Mouse (Mus musculus) stomach, embryonic 14.5 days (tissue): ENCODE measurements around the gene Oprd1. TPM values are rescaled to one million over a fixed set of nuclear protein-coding genes. Genes with fewer than 3 reads are reported as not detected.

Experiments used
- ATAC-seq: fragments of 200-750 bp; cut with Nextera tagmentation; 2 replicates; pipeline ENCODE4 v1.8.0; 2017; ENCODE audit warnings: low read depth, moderate TSS enrichment; ENCODE audit not compliant: insufficient number of reproducible peaks, insufficient read depth, low FRiP score
- H3K27ac ChIP-seq: fragments of 300-500 bp; sonication (generic); 2 replicates; pipeline ENCODE4 v1.5.1; 2014; ENCODE audit warnings: mild to moderate bottlenecking, low read length, moderate library complexity, mixed read lengths
- H3K27me3 ChIP-seq: fragments of 300-500 bp; sonication (generic); 2 replicates; pipeline ENCODE4 v1.6.1; 2014; ENCODE audit warnings: low read length, control low read depth, mixed read lengths; ENCODE audit not compliant: control insufficient read depth, insufficient read depth
- H3K36me3 ChIP-seq: fragments of 300-500 bp; sonication (generic); 2 replicates; pipeline ENCODE4 v1.6.1; 2014; ENCODE audit warnings: mild to moderate bottlenecking, control low read depth, low read length, moderate library complexity, mixed read lengths; ENCODE audit not compliant: control insufficient read depth, insufficient read depth
- H3K4me1 ChIP-seq: fragments of 300-500 bp; sonication (generic); 2 replicates; pipeline ENCODE4 v1.6.1; 2014; ENCODE audit warnings: low read length, control low read depth, mixed read lengths; ENCODE audit not compliant: control insufficient read depth, insufficient read depth
- H3K4me2 ChIP-seq: fragments of 300-500 bp; sonication (generic); replicated peaks from 2 replicates; pipeline ENCODE4 v1.6.1; 2014; ENCODE audit warnings: low read depth, low read length, control low read depth
- H3K4me3 ChIP-seq: fragments of 300-500 bp; sonication (generic); 2 replicates; pipeline ENCODE4 v1.5.1; 2014; ENCODE audit warnings: low read depth, low read length, control low read depth
- H3K9ac ChIP-seq: fragments of 300-500 bp; sonication (generic); replicated peaks from 2 replicates; pipeline ENCODE4 v1.6.1; 2014; ENCODE audit warnings: low read depth, mild to moderate bottlenecking, control low read depth, low read length, moderate library complexity, mixed read lengths
- H3K9me3 ChIP-seq: fragments of 300-500 bp; sonication (generic); 2 replicates; pipeline ENCODE4 v1.6.1; 2016; ENCODE audit warnings: low read depth, low read length, control low read depth; ENCODE audit not compliant: control insufficient read depth
- WGBS: fragments of 180-500 bp; shearing (Covaris S2); extraction: QIAGEN DNeasy Blood & Tissue Kit; methylation state at CpG from one replicate; pipeline ENCODE4 v1.1.7; 2014; 5-methylcytosine and 5-hydroxymethylcytosine counted together
- polyA plus RNA-seq: library from polyadenylated mRNA; unstranded; fragments of >200 nt; fragmentation: Nextera tagmentation; extraction: Ambion mirVana; gene quantifications from 2 replicates; pipeline ENCODE4 v1.2.1, GENCODE M21; 2014

The Oprd1 gene
- polyA plus RNA-seq, 1 experiment from 2014 or later: 0.07 TPM

DNA sequence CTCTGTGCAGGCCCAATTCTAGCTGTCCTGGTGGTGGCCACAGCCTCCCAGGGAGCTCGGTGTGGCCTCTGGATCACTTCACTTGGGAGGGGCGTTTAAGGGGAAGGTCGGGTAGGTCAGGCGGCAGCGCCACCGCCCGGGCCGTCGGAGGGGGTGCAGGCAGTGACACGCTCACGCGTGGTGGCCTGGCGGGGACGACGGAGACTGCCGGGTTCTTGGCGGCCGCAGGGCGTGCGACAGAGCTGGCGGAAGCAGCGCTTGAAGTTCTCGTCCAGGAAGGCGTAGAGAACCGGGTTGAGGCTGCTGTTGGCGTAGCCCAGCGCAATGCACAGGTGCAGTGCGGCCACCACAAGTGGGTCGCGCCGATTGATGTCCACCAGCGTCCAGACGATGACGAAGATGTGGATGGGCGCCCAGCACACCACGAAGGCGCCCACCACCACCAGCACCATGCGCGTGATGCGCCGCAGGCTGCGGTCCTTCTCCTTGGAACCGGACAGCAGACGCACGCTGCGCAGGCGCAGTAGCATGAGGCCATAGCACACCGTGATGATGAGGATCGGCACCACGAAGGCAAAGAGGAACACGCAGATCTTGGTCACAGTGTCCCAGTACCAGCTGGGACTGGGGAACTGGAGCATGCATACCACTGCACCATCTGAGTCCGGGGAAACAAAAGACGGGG lies 30.7 kb downstream of the Oprd1 start:
- no peak overlapping the region for H3K9ac ChIP-seq
- H3K4me1 ChIP-seq: 0 out of 2 replicates have a peak, but pooled peaks cover 2% of the 10 kb centered on the region
- no peaks in the 10 kb centered on the region for H3K9me3 ChIP-seq
- no peaks in the 10 kb centered on the region for H3K27me3 ChIP-seq
- WGBS: 35% methylated on average over 53 of the region's 53 CpGs
- H3K4me3 ChIP-seq: peak overlapping the region; percentile 22
- no peak overlapping the region for H3K27ac ChIP-seq
- no peaks in the 10 kb centered on the region for H3K36me3 ChIP-seq
- ATAC-seq: no peak
- H3K4me2 ChIP-seq: peak overlapping the region; percentile 43

DNA sequence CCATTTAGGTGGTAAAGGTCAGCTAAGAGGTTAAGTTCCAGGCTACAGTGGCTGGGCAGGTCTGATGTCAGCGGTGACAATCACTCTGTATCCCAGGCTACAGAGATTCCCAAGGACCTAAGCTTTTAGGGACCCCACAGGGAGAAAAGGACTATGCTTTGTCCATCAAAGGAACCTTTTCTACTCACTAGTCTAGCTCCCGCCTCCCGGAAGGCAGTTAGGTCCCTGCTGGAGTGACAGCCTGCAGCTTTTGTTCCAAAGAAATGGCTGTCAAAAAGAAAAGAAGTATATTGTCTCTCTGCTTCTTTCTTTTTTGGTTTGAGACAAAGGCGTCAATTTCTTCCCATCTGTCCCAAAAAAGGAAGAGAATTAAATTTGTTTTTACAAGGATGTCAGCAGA lies 33.1 kb downstream of the Oprd1 start:
- H3K4me1 ChIP-seq: 0 out of 2 replicates have a peak, but pooled peaks cover 2% of the 10 kb centered on the region
- WGBS: 73% methylated on average over 4 of the region's 4 CpGs
- no peak for ATAC-seq
- H3K27me3 ChIP-seq: no peaks in the 10 kb centered on the region
- no peak overlapping the region for H3K27ac ChIP-seq
- no peak overlapping the region for H3K9ac ChIP-seq
- H3K4me2 ChIP-seq: no peak overlapping the region
- H3K36me3 ChIP-seq: no peaks in the 10 kb centered on the region
- H3K4me3 ChIP-seq: no peak overlapping the region
- H3K9me3 ChIP-seq: no peaks in the 10 kb centered on the region

DNA sequence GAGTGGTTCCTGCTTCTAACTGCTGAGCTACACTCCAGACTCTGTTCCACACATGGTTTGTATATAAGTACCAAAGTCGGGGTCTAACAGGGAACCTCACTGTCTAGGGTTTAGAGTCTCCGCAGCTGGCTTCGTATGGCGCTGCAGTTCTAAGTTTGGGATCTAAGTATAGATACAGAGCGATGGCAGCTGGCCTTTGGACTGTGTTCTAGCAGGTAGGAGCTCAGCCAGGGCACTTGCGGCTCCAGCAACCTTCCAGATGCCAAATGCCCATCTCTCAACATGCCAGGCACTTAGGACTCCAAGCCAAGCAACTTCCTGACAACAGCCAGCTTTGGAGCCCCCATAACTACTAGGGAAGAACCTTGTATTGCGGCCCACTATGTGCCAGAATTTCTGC lies 36.1 kb downstream of the Oprd1 start:
- Histone ChIP-seq H3K9me3 (no peaks in the 10 kb centered on the region), H3K27me3 (no peaks in the 10 kb centered on the region), H3K9ac (no peak overlapping the region), H3K4me3 (no peak overlapping the region), H3K4me1 (no peaks in the 10 kb centered on the region), H3K4me2 (no peak overlapping the region), H3K36me3 (no peaks in the 10 kb centered on the region), H3K27ac (no peak overlapping the region)
- ATAC-seq: no peak
- WGBS: 88% methylated on average over 7 of the region's 7 CpGs

- ATAC-seq: no peak
- WGBS: 30% methylated on average over 3 of the region's 3 CpGs
- Histone ChIP-seq H3K9ac (no peak overlapping the region), H3K4me3 (no peak overlapping the region), H3K27me3 (no peaks in the 10 kb centered on the region), H3K4me1 (no peaks in the 10 kb centered on the region), H3K36me3 (no peaks in the 10 kb centered on the region), H3K4me2 (no peak overlapping the region), H3K9me3 (no peaks in the 10 kb centered on the region), H3K27ac (no peak overlapping the region)
Measured at GRCm38 (mm10) chr4:132101152-132101551, 43.1 kb downstream of the Oprd1 start.

- Histone ChIP-seq H3K4me2 (no peak overlapping the region), H3K27me3 (no peaks in the 10 kb centered on the region), H3K36me3 (no peaks in the 10 kb centered on the region), H3K9me3 (no peaks in the 10 kb centered on the region), H3K27ac (no peak overlapping the region), H3K4me3 (no peak overlapping the region), H3K4me1 (no peaks in the 10 kb centered on the region), H3K9ac (no peak overlapping the region)
- WGBS: 56% methylated on average over 5 of the region's 5 CpGs
- ATAC-seq: no peak
Measured at GRCm38 (mm10) chr4:132099548-132099947, 44.7 kb downstream of the Oprd1 start.

GRCm38 (mm10) chr4:132095043-132095442 lies 49.2 kb downstream of the Oprd1 start:
- H3K27me3 ChIP-seq: no peaks in the 10 kb centered on the region
- WGBS: 69% methylated on average over 7 of the region's 7 CpGs
- H3K27ac ChIP-seq: no peak overlapping the region
- no peak overlapping the region for H3K4me2 ChIP-seq
- no peaks in the 10 kb centered on the region for H3K36me3 ChIP-seq
- no peak overlapping the region for H3K4me3 ChIP-seq
- no peaks in the 10 kb centered on the region for H3K4me1 ChIP-seq
- ATAC-seq: no peak
- H3K9ac ChIP-seq: no peak overlapping the region
- H3K9me3 ChIP-seq: no peaks in the 10 kb centered on the region

DNA sequence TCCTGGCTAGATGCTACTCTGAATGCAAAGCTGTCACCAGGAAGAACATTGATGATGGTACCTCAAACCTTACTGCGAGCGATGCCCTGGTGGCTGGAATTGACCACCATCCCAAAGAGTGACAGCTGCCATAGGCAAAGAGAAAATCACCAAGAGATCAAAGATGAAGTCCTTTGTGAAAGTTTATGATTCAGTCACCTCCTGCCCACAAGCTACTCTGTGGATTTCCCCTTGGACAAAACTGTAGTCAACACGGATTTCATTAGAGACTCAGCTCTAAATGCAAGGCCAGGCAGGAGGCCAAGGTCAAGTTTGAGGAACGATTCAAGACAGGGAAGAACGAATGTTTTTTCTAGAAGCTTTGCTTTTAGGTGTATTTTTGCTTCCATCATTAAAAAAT lies 50.4 kb downstream of the Oprd1 start:
- 84% methylated on average over 5 of the region's 5 CpGs for whole genome bisulfite sequencing
- Histone ChIP-seq H3K4me1 (no peaks in the 10 kb centered on the region), H3K9ac (no peak overlapping the region), H3K4me3 (no peak overlapping the region), H3K36me3 (no peaks in the 10 kb centered on the region), H3K4me2 (no peak overlapping the region), H3K9me3 (no peaks in the 10 kb centered on the region), H3K27me3 (no peaks in the 10 kb centered on the region), H3K27ac (no peak overlapping the region)
- no peak for ATAC-seq

DNA sequence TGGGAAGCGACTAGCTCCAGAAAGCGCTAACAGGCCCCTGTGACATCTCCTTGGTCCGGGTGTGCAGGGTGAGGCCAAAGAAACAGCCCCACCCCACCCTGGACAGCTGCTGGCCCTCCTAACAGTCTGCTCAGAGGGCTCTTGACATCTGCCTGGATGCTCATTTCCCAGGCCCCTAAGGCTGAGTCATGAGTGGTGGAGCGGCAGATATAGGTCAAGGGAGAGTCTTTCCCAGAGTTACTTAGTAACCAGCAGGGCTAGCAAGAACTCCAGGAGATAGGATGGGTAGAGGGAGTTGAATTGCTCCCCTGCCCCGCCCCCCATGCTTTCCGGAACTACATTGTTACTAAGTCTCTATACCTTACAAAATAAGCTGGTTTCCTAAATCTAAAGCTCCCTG lies 51.1 kb downstream of the Oprd1 start:
- H3K4me3 ChIP-seq: no peak overlapping the region
- no peaks in the 10 kb centered on the region for H3K9me3 ChIP-seq
- no peaks in the 10 kb centered on the region for H3K4me1 ChIP-seq
- no peaks in the 10 kb centered on the region for H3K36me3 ChIP-seq
- H3K9ac ChIP-seq: no peak overlapping the region
- no peak overlapping the region for H3K27ac ChIP-seq
- no peak overlapping the region for H3K4me2 ChIP-seq
- 67% methylated on average over 6 of the region's 6 CpGs for WGBS
- H3K27me3 ChIP-seq: no peaks in the 10 kb centered on the region
- ATAC-seq: no peak

DNA sequence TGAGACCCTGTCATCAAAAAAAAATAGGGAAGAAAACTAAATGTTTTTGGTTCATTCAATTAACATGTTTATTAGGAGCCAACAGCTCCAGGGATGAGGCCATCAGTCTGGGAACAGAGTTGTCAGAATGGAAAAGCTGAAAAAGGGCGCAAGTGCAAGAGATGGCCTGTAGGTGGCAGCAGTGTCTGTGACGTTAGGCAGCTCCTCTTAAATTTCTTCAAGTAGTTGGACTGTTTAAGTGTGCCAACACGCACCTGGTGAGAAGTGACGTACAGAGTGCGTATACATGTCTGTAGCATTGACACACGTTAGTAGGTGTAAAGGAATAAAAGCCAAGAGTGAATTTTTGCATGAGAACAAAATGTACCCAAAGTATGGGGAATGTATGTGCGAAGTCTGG lies 55.4 kb downstream of the Oprd1 start:
- Histone ChIP-seq H3K27me3 (no peaks in the 10 kb centered on the region), H3K4me3 (no peak overlapping the region), H3K4me1 (no peaks in the 10 kb centered on the region), H3K4me2 (no peak overlapping the region), H3K27ac (no peak overlapping the region), H3K36me3 (no peaks in the 10 kb centered on the region), H3K9ac (no peak overlapping the region), H3K9me3 (no peaks in the 10 kb centered on the region)
- no peak for ATAC-seq
- 15% methylated on average over 7 of the region's 7 CpGs for whole genome bisulfite sequencing
